Mouse (Mus musculus) spleen, postnatal 36 days (tissue): ENCODE results near the gene 4930404H24Rik.

Experiments
- DNase-seq, 2 experiments: peaks; one replicate each; pipeline ENCODE4 v3.0.0; 2022; ENCODE audit warnings: low spot score in 2 of 2, mixed read lengths in 1 of 2

4930404H24Rik gene

DNA sequence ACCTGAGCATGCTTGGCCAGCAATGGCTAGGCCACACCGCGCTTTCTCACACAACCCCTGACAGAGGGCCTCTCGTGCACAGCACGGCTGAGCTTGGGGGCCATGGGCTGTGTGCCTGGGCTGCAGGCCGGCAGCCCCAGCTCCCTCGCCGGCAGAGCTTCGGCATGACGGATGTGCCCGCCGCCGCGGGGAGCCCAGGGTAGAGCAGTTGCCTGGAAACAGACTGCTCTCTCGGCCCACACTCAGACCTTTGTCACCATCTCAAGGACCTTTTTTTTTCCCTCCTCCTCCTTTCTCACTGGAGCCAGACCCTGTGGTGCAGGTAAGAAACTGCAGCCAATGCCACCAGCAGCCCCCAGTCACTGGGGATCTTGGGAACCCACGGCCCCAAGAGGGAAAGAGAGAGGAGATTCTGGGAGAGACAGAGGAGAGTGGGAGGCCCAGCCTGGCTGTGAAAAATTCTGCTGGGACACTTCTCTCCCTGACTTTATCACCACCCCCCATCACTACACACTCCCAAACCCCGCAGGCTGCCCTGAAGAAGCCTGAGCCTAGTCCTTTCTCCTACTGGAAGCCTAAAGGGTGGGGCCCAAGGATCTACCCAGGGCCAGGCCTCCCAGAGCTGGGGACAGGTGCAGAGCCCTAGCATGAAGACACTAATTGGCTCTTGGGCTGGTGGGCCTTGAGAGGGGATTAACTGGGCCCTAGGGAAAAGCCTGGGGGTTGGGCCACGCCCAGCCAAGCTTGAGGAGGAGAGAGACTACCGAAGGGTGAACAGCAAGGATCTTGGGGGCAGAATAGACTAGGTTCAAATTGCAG, 16.8 kb downstream of the 4930404H24Rik start:
- DNase-seq: no peak

- DNase-seq: no peak
Observed at GRCm38 (mm10) chr2:153510136-153510535, 17.5 kb downstream of the 4930404H24Rik start.

GRCm38 (mm10) chr2:153511562-153511961, 19.0 kb downstream of the 4930404H24Rik start:
- DNase-seq: no peak

DNA sequence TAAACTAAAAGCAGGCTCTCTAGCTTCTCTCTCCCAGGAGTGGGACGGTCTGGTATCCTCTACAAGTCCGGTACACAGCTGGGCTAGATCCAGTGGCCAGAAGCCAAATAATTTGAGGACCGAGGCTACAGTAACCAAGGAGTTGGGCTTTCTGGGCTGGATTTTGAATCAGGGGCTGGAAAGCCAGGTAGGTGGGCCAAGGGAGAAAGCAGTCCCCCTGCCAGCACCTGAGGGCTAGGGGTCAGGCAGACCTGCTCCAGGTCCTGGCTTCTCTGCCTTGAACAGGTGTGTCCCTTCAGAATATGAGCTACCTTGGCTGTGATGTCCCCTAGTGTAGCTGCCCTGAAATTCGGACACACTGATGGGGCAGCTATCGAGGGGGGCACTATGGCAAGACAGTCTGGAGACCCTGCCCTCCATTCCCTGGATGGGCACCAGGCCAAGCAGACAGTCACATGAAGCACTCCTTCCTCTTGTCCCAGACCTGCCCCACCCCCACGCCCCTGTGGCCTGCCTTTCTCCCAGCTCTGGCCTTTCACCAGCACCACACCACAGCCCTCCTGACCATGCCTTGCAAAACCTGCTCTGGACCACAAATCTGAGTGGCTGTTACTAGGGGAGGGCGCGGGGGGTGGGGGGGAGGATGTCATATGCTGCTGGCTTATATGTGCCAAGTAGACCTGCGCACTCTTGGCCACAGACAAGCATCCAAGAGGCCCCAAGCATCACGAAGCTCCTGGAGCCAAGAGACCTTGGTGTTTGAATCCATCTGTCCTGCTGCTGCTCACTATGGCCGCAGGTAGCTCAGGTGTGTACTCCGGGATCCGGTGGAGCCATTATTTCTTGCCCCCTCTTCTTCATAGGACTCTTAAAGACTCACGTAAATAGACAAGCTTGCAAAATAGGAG, 20.1 kb downstream of the 4930404H24Rik start:
- no peak for DNase-seq

DNA sequence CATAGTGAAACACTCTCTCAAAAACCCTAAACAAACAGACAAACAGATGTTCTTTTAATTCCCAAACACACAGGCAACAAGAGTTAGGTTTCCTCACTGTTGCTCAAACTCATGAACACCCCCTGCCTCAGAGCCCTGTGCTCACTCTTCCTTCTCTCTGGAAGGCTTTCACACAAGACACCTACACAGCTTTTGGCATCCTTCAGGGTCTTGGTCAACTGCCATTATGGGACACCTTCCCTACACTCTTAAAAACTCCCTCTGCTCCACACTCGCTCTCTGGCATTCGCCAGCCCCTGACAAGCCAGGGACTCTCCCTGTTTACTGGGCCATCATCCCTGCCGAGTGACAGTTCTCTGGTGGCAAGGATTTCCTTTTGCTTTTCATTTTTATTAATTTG, 21.4 kb downstream of the 4930404H24Rik start:
- no peak for DNase-seq

DNA sequence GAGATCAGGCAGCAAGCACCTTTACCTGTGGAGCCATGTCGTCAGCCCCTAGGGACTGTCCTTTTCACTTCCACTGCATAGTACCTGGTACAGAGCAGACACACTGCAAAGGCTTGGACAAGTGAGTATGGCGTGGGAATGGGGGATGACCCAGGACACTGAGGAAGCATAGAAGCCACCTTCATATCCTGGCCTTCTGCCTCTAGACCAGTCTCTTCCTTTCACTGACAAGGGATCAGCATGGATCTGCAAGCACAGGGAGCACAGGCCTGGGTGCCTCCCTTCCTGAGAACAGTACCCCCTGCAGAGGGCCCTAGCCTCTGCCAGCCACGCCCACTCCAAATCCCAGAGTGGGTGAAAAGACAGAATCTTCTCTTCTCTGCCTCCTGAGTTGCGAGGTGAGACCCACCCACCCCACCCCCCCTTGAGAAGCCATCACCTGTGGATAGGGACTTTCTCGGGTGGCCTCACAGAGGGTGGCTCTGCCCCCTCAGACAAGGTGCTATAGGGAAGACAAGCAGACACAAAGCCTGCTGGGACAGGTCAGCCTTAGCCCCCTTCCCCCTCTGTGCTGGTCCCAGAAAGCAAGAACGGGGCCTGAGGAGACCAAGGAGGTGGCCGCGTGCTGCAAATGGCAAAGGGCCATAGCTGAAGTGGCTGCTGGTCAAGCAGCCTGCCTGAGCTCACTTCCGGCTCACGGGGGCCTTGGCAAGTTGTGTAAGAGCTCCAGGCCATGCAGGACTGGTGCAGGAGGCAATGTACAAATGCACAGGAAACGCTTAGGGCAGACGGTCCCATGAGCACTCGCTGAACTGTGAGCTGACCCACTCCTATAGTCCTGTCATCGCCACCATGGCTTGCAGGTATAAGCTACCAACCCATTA, 22.1 kb downstream of the 4930404H24Rik start:
- DNase-seq: no peak

DNA sequence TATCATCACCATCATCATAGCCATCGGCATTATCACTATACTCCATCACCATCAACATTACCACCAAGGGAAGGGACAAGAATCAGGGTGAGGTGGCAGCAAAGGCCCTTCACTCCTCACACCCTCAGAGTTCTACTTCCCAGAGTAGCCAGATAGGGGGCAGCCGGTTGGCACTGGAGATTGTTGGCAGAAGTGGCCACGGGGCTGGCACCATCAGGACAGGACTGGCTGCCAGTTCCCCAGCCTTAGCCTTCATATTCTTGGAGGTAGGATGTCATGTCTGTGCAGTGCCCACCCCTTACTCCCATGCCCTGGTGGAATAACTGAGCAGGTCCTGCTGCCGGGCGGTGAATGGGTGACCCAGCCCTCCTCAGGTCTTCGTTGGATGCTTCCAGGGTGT, 23.0 kb downstream of the 4930404H24Rik start:
- DNase-seq: no peak

DNA sequence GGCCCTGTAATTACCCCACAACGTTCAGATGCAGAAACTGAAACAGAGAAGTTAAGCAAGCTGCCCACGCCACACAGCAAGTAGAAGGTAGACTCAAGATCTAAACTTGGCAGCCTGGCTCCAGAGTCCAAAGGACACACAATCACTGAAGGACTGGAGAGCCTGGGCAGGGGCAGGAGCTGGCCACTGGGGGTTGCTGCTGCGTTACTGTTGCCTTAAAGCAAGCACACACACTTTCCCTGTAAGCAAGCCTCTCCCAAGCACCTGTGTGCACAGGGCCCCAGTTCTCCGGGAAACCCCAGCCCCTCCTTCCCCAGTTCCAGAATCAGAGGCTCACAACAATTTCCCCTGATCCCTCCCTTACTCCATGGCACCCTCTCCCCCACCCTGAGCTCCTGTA, 24.4 kb downstream of the 4930404H24Rik start:
- DNase-seq: no peak

GRCm38 (mm10) chr2:153520057-153520456, 27.5 kb downstream of the 4930404H24Rik start:
- no peak for DNase-seq

GRCm38 (mm10) chr2:153522270-153522669, 29.7 kb downstream of the 4930404H24Rik start:
- DNase-seq: no peak

DNA sequence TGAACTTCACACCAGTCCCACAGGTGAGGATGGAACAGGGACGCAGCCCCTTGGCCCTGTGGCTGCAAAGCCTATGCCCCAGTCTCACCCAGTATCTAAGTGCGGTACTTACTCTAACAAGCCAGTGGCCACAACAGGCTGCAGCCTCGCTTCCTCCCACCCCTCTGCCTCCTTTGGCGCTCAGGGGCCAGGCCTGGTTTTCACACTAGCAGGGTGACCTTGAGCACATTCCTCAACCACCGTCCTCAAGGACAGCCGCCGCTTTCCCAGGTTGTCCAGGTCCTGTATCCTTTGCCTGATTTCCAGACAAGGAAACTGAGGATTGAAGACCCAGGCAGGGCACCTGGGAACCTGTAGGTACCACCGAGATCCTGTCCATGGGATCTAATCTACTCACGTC, 30.6 kb downstream of the 4930404H24Rik start:
- no peak for DNase-seq

DNA sequence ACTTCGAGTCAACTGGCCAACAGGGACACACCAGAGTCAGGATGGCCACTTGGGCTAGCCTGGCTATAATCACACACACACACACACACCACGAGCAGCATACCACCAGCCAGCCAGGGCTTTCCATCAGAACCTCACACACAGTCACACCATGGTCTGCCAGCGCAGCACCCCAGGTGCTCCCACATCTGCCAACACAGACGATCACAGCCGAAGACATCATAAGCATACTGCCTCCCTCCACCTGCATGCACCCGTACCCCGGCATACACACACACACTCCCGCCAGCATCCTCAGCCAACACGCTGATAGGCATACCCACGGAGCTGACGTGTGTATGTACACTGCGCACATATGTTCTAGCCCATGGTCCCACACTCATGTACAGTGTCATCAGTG, 31.1 kb downstream of the 4930404H24Rik start:
- DNase-seq: no peak

DNA sequence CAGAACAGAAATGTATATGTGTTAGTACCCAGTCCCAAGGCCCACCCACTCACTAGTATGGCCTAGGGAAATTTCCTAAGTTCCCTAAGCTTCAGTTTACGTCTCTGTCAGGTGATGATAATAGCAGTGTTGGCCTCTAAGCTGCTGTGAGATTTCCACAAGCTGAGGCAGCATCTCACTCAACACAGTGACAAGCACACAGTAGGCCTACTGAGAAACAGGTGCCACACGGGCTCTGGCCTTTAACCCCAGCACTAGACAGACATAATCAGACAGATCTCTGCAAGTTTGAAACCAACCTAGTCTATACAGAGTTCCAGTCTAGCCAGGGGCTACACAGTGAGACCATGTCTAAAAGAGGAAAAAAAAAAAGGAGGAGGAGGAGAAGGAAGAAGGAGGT, 32.1 kb downstream of the 4930404H24Rik start:
- DNase-seq: no peak

DNA sequence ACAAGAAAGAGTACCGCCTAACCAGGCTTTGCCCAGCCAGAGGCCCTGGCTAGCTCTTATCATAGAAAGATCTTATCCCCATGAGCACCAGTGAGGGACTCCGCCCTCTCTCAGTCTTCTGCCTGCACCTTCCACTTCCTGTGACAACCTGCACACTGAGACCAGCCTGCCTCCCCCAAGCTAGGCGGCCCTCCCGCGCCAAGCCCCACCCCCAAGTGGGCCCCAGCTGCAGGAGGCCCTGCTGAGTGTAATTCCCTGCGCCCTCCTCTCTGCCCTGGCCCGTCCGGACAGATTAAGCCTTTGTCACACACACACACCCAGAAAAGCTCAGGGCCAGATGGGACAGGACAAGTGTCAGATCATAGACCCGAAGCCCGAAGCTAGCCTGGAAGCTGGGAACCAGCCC, 33.3 kb downstream of the 4930404H24Rik start:
- peak; percentile 72 to 80 for DNase-seq

GRCm38 (mm10) chr2:153526850-153527530, 34.4 kb downstream of the 4930404H24Rik start:
- no peak for DNase-seq

DNA sequence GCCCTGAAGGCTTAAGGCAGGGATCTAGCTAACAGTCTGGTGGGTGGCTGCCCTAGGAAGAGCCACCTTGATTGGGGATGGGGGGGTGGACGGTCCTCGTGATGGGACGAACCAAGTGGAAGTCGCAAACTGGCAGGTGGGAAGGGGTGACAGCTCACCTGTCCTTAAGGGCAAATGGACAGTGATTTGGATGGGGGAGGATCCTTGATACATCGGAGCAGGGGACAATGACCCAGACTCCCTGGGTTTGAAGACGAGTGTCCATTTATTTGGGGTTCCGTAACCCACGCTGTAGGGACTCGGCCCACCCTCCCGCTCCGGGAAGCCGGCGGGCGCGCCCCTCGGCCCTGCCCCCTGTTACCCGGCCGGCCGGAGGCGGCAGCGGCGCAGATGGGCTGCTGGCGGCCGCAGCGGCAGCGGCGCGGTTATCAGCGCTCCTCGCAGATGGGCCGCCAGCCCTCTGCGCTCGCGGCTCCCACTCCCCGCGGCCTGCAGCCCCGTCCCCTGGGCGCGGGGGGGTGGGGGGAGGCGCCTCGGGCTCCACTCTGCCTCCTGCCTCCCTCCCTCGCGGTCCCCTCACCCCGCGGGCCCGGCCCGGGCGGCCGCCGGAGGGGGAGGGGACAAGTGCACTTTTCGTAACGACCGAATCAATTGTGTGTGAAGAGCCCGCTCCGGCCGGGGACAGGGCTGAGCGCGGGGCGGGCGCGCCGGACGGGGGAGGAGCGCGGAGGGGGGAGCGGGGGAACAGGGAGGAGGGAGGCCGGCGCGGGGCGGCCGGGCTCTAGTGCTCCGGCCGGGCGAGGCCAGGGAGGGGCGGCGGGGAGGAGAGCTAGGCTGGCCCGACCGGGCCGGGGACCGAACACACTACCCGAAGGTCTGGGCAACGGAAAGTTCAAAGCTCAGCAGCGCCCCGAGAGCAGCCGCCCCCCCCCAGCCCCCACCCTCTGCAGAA, 35.3 kb downstream of the 4930404H24Rik start:
- DNase-seq: peak; percentile 34 to 49

GRCm38 (mm10) chr2:153528571-153529364, 36.2 kb downstream of the 4930404H24Rik start:
- DNase-seq: peak in 1 of 2 experiments; percentile 23

- no peak for DNase-seq
Observed at GRCm38 (mm10) chr2:153529365-153529781, 36.8 kb downstream of the 4930404H24Rik start.
